Mouse (Mus musculus) stomach, embryonic 16.5 days (tissue): ENCODE measurements around the gene Aipl1. TPM values are rescaled to one million over a fixed set of nuclear protein-coding genes. Genes with fewer than 3 reads are reported as not detected.

Experiments used
- ATAC-seq: fragments of 200-750 bp; cut with Nextera tagmentation; 2 replicates; pipeline ENCODE4 v1.8.0; 2017; ENCODE audit warnings: moderate number of reproducible peaks, moderate TSS enrichment; ENCODE audit not compliant: insufficient read depth, low FRiP score
- H3K27ac ChIP-seq: fragments of 300-500 bp; sonication (generic); 2 replicates; pipeline ENCODE4 v1.5.1; 2014; ENCODE audit warnings: low read length
- H3K27me3 ChIP-seq: fragments of 300-500 bp; sonication (generic); 2 replicates; pipeline ENCODE4 v1.6.1; 2014; ENCODE audit warnings: low read length, control low read depth, mixed read lengths; ENCODE audit not compliant: control insufficient read depth, insufficient read depth
- H3K36me3 ChIP-seq: fragments of 300-500 bp; sonication (generic); 2 replicates; pipeline ENCODE4 v1.6.1; 2014; ENCODE audit warnings: low read length; ENCODE audit not compliant: control insufficient read depth, insufficient read depth
- H3K4me1 ChIP-seq: fragments of 300-500 bp; sonication (generic); 2 replicates; pipeline ENCODE4 v1.6.1; 2014; ENCODE audit warnings: low read length, control low read depth, mixed read lengths; ENCODE audit not compliant: control insufficient read depth, insufficient read depth
- H3K4me2 ChIP-seq: fragments of 300-500 bp; sonication (generic); 2 replicates; pipeline ENCODE4 v1.6.1; 2014; ENCODE audit warnings: low read depth, low read length, mixed read lengths
- H3K4me3 ChIP-seq: fragments of 300-500 bp; sonication (generic); replicated peaks from 2 replicates; pipeline ENCODE4 v1.5.1; 2014; ENCODE audit warnings: mild to moderate bottlenecking, low read length
- H3K9ac ChIP-seq: fragments of 300-500 bp; sonication (generic); 2 replicates; pipeline ENCODE4 v1.6.1; 2014; ENCODE audit warnings: low read length
- H3K9me3 ChIP-seq: fragments of 300-500 bp; sonication (generic); replicated peaks from 2 replicates; pipeline ENCODE4 v1.6.1; 2016; ENCODE audit warnings: low read length, control low read depth; ENCODE audit not compliant: control insufficient read depth
- WGBS: fragments of 180-500 bp; shearing (Covaris S2); extraction: QIAGEN DNeasy Blood & Tissue Kit; methylation state at CpG from one replicate; pipeline ENCODE4 v1.1.7; 2014; 5-methylcytosine and 5-hydroxymethylcytosine counted together
- polyA plus RNA-seq: library from polyadenylated mRNA; unstranded; fragments of >200 nt; fragmentation: Nextera tagmentation; extraction: Ambion mirVana; gene quantifications from 2 replicates; pipeline ENCODE4 v1.2.1, GENCODE M21; 2015

The Aipl1 gene
- polyA plus RNA-seq, 1 experiment from 2014 or later = 0.22 TPM

GRCm38 (mm10) chr11:71984093-71984492 is 53.2 kb downstream of the Aipl1 start:
- Histone ChIP-seq H3K4me1 (peaks cover 13% of the 10 kb centered on the region), H3K27me3 (0 out of 2 replicates have a peak, but pooled peaks cover 4% of the 10 kb centered on the region), H3K4me2 (no peak overlapping the region), H3K27ac (no peak overlapping the region), H3K36me3 (no peaks in the 10 kb centered on the region), H3K4me3 (no peak overlapping the region), H3K9ac (no peak overlapping the region), H3K9me3 (no peaks in the 10 kb centered on the region)
- 81% methylated on average over 2 of the region's 2 CpGs for WGBS
- ATAC-seq = no peak

Other genes with a start within 250 kb of the Aipl1 start
- 74.5 and 76.2 TPM in 2 replicates for gene Pimreg, start 4.5 kb upstream of the Aipl1 start, polyA plus RNA-seq
- gene Pitpnm3, start 98.3 kb upstream of the Aipl1 start, polyA plus RNA-seq = 0.63 and 1.0 TPM in 2 replicates
- gene Gm43951, start 169.3 kb upstream of the Aipl1 start, polyA plus RNA-seq = 0.20 and 0.23 TPM in 2 replicates
- 9.4 TPM in 2 replicates for gene 4933427D14Rik, start 169.9 kb upstream of the Aipl1 start, polyA plus RNA-seq
- gene Txndc17, start 170.0 kb upstream of the Aipl1 start, polyA plus RNA-seq = 234 and 235 TPM in 2 replicates
- gene Med31, start 178.1 kb upstream of the Aipl1 start, polyA plus RNA-seq = 32.6 and 34.1 TPM in 2 replicates
- gene Slc13a5, start 229.7 kb upstream of the Aipl1 start, polyA plus RNA-seq = 0.07 and 0.17 TPM in 2 replicates